Comparison of ENCODE assay signal across 9 mouse cellular contexts in the genomic region with DNA sequence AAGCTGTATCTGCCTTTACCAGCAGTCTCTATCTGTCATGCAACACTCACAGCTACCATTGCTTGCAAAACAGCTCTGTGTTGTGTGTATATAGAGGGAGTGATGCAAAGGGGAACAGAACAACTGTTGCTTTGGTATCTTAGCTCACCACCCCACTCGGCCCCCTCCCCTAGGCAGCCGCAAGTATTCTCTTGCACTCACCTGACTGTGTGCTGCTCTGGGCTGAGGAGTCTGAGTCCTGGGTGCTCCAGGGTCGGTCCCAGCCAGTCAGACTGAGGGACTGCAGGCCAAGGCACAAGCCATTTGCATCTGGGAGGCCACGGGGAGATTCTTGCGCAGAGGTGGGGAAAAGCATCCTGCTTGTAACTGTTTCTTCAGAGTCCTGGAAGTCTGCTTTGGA. TPM values are rescaled to one million over a fixed set of nuclear protein-coding genes. Genes with fewer than 3 reads are reported as not detected.
DNase-seq lines count a peak whose midpoint lies in the region; ATAC-seq and TF ChIP-seq lines count a peak whose summit lies in the region.
"Had no signal": no experiment of that assay in that cellular context is flagged by ENCODE, and none has a peak within 500 bp of the region (broad histone marks: within the 10 kb centered on the region; RNA-seq: fewer than 3 reads in every experiment).

No protein-coding gene starts in this region.

- H3K9me3 ChIP-seq in heart, embryonic 12.5 days (replicated peaks): no peaks in the 10 kb centered on the region
- H3K9me3 ChIP-seq in hindbrain, embryonic 10.5 days: no peaks in the 10 kb centered on the region
- H3K9me3 ChIP-seq in midbrain, embryonic 13.5 days: no peaks in the 10 kb centered on the region

- no peak for TF ChIP-seq POLR2A in cortical plate, adult 2 months (IDR thresholded peaks at IDR 0.05; ENCODE audit: extremely low read depth, insufficient read depth, low read length)

- ATAC-seq in heart, embryonic 12.5 days (ENCODE audit: insufficient number of reproducible peaks, low FRiP score): no peak
- peak; percentile 79 for ATAC-seq in midbrain, embryonic 13.5 days

- H3K9ac ChIP-seq in heart, embryonic 12.5 days: no peak overlapping the region
- peak overlapping the region; percentile 51; the same call in 1 of the 2 replicates for H3K9ac ChIP-seq in midbrain, embryonic 13.5 days (replicated peaks)

- H3K27ac ChIP-seq in heart, embryonic 12.5 days (ENCODE audit: poor library complexity, severe bottlenecking): no peak overlapping the region
- 0 out of 2 replicates have a peak overlapping the region, but pooled peaks have one; percentile 0 for H3K27ac ChIP-seq in cortical plate, adult 2 months (ENCODE audit: insufficient read depth, low read length)
- no peak overlapping the region for H3K27ac ChIP-seq in hindbrain, embryonic 10.5 days
- H3K27ac ChIP-seq in midbrain, embryonic 13.5 days: no peak overlapping the region

- no peak overlapping the region for H3K4me3 ChIP-seq in heart, embryonic 12.5 days
- H3K4me3 ChIP-seq in cortical plate, adult 2 months (ENCODE audit: insufficient read depth, low read length): peak overlapping the region; percentile 44
- peak overlapping the region; percentile 40; the same call in 1 of the 2 replicates for H3K4me3 ChIP-seq in hindbrain, embryonic 10.5 days
- peak overlapping the region; percentile 33 for H3K4me3 ChIP-seq in midbrain, embryonic 13.5 days (replicated peaks)

- no peaks in the 10 kb centered on the region for H3K36me3 ChIP-seq in heart, embryonic 12.5 days
- no peaks in the 10 kb centered on the region for H3K36me3 ChIP-seq in hindbrain, embryonic 10.5 days
- H3K36me3 ChIP-seq in midbrain, embryonic 13.5 days: no peaks in the 10 kb centered on the region

- H3K4me1 ChIP-seq in heart, embryonic 12.5 days (replicated peaks): 0 out of 2 replicates have a peak, but pooled peaks cover 10% of the 10 kb centered on the region
- peaks cover 7% of the 10 kb centered on the region for H3K4me1 ChIP-seq in cortical plate, adult 2 months (ENCODE audit: control insufficient read depth, insufficient read depth, low read length)
- H3K4me1 ChIP-seq in hindbrain, embryonic 10.5 days (replicated peaks): peaks cover 12% of the 10 kb centered on the region
- peaks cover 14% of the 10 kb centered on the region for H3K4me1 ChIP-seq in midbrain, embryonic 13.5 days (replicated peaks)

- no peak for DNase-seq in heart, postnatal 4 days
- DNase-seq in hindbrain, embryonic 10.5 days (ENCODE audit: low spot score): no peak
- no peak for DNase-seq in kidney, postnatal 10 days
- DNase-seq in right cerebral cortex, postnatal 36 days (ENCODE audit: low spot score in 2 of 2): no peak
- DNase-seq in heart, adult 9 months (ENCODE audit: low spot score in 2 of 2): no peak
- DNase-seq: kidney, adult 18-20 months had no signal

- H3K27me3 ChIP-seq in heart, embryonic 12.5 days (replicated peaks): peaks cover 12% of the 10 kb centered on the region
- peaks cover 15% of the 10 kb centered on the region for H3K27me3 ChIP-seq in hindbrain, embryonic 10.5 days (ENCODE audit: insufficient read depth, poor library complexity, severe bottlenecking)
- no peaks in the 10 kb centered on the region for H3K27me3 ChIP-seq in midbrain, embryonic 13.5 days

- peak overlapping the region; percentile 63; the same call in 1 of the 2 replicates for H3K4me2 ChIP-seq in heart, embryonic 12.5 days
- peak overlapping the region; percentile 58 for H3K4me2 ChIP-seq in midbrain, embryonic 13.5 days (replicated peaks)

- no peak for TF ChIP-seq CTCF in cortical plate, adult 2 months (IDR thresholded peaks at IDR 0.05; ENCODE audit: extremely low read depth, insufficient read depth, low read length)

- 17% methylated on average over 5 of the region's 5 CpGs for WGBS in heart, embryonic 12.5 days
- WGBS in hindbrain, embryonic 10.5 days: 17% methylated on average over 5 of the region's 5 CpGs
- WGBS in midbrain, embryonic 13.5 days: 15% methylated on average over 5 of the region's 5 CpGs

RNA-seq across cellular contexts. Expression of a gene that starts 26.8 kb away (rescaled TPM):
- 862 and 873 TPM in 2 replicates for polyA plus RNA-seq in heart, embryonic 12.5 days (2016; fragmentation: Nextera tagmentation; extraction: Ambion mirVana)
- total RNA-seq in heart, postnatal 4 days (2021): 1,000 to 10,000 TPM; 1,107 to 1,128 TPM
- polyA plus RNA-seq in cortical plate, adult 2 months (2012; rRNA removed): 862 and 880 TPM in 2 replicates
- 1,093 and 1,176 TPM in 2 replicates for polyA plus RNA-seq in hindbrain, embryonic 10.5 days (2016; fragmentation: Nextera tagmentation; extraction: Ambion mirVana)
- 869 and 873 TPM in 2 replicates for polyA plus RNA-seq in midbrain, embryonic 13.5 days (2015; fragmentation: Nextera tagmentation; extraction: Ambion mirVana)
